Mouse (Mus musculus) neural tube, embryonic 10.5 days (tissue): Measurements from ENCODE around the gene Tbc1d30.

Experiments
- DNase-seq: peaks from one replicate; pipeline ENCODE4 v3.0.0-alpha.2; 2017; ENCODE audit warnings: low spot score; ENCODE audit errors: extremely low spot score

Tbc1d30 gene

DNA sequence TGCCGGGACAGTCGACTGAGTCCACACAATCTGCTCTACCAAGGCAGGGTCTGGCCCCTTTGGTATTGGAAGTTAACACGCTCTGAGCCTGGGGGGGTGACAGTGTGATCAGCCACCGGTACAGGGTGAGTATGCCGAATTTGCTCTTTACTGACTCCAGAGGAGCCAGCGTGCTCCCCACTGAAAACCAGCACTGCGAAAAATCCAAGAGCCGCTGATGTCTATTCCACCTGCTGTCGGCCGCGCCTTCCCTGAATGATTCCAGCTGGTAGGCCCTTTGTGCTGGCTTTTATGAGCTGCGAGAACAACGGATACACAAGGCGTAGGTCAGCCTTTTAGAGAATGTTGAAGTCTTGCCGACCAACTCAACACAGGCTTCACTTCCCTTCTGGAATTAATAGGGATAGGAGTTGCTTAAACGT is 123.1 kb downstream of the Tbc1d30 start:
- peak; percentile 52 for DNase-seq

DNA sequence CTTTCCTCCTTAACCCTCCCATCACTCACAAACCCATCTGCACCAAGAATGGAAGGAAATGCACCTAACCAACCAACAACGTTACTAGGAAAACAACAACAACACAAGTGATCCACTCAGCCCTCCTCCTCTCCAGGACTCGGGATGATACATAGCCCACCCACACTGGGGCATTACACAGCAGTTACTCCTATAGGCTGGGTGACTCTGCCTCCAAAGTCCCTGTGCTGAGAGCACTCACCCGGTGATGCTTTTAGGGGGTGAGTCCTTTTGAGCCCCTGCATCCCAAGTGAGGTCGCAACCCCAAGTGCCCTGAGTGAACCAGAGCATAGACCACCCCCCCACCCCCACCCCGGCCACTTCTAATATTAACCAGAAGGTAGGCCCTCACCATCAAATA is 123.7 kb downstream of the Tbc1d30 start:
- DNase-seq: no peak

DNA sequence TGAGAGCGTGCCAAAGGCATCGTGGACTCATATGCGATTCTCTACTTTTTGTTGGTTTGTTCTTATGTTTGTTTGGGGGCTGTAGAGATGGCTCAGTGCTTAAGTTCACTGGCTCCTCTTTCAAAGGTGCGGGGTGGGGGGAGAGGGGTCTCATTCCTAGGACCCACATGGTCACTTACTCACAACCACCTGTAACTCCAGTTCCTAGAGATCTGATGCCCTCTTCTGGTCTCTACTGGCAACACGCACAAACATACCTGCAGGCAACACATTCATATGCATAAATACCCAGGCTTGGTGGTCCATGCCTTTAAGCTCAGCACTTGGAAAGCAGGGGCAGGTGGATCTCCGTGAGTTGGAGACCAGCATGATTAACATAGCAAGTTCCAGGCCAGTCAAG is 125.4 kb downstream of the Tbc1d30 start:
- no peak for DNase-seq

- DNase-seq: no peak
These were observed 128.2 kb downstream of the Tbc1d30 start for GRCm38 (mm10) chr10:121222881-121223280.

DNA sequence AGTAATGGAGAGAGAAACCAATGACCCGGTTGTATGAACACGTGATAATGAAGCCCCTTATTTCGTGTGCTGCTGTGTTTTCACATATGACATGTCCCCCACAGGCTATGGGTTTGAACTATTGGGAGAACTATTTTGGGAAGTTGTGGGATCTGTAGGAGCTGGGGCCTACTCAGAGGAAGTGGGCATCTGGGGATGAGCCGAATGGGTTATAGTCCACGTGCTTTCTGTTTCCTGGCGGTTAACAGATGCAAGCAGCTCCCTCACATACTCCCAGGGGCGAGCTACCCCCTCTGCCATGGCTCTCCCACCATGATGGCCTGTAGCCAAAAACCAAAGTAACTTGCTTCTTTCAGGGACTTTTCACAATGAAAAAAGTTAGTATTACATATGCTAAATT is 132.5 kb downstream of the Tbc1d30 start:
- DNase-seq: no peak

DNA sequence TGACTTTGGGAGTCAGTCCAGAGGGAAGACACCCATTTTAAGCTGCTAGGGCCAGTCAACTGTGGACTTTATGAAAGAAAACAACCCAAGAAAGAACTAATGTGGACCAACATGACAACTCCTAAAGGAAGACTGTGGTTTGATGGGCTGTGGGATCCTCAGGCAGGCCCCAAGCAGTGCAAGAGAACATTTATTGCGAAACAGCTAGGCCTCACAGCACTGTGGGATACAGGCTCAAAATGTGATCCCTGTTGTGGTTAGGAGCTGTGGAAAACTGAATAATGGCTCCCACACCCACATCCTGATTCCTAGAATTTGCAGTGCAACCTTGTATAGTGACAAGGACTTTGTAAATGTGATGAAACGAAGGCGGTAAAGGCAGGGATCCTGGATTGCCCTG is 134.3 kb downstream of the Tbc1d30 start:
- no peak for DNase-seq
